Mouse (Mus musculus) stomach, postnatal 0 days (tissue): ENCODE measurements at regions not wholly inside any gene's neighbourhood (a gene's known extent, or its start where the extent isn't known, plus 50 kb on each side); places are given as distances from the start of the nearest gene placed in this dataset.

ENCODE experiments used
- ATAC-seq: fragments of 200-750 bp; cut with Nextera tagmentation; 2 replicates; pipeline ENCODE4 v1.8.0; 2017; ENCODE audit not compliant: low FRiP score, low TSS enrichment
- DNase-seq: peaks from one replicate; pipeline ENCODE4 v3.0.0-alpha.2; 2016; ENCODE audit warnings: low spot score
- H3K27ac ChIP-seq: fragments of 300-500 bp; sonication (generic); replicated peaks from 2 replicates; pipeline ENCODE4 v1.5.1; 2014; ENCODE audit warnings: mild to moderate bottlenecking, control low read depth
- H3K27me3 ChIP-seq: fragments of 300-500 bp; sonication (generic); 2 replicates; pipeline ENCODE4 v1.6.1; 2014; ENCODE audit warnings: low read length; ENCODE audit not compliant: control insufficient read depth, insufficient read depth
- H3K36me3 ChIP-seq: fragments of 300-500 bp; sonication (generic); 2 replicates; pipeline ENCODE4 v1.6.1; 2014; ENCODE audit warnings: low read length, mixed read lengths; ENCODE audit not compliant: control insufficient read depth, insufficient read depth
- H3K4me1 ChIP-seq: fragments of 300-500 bp; sonication (generic); replicated peaks from 2 replicates; pipeline ENCODE4 v1.6.1; 2014; ENCODE audit warnings: antibody characterized with exemption; ENCODE audit not compliant: control insufficient read depth, insufficient read depth
- H3K4me2 ChIP-seq: fragments of 300-500 bp; sonication (generic); replicated peaks from 2 replicates; pipeline ENCODE4 v1.6.1; 2014; ENCODE audit warnings: low read depth, mild to moderate bottlenecking, control low read depth, moderate library complexity
- H3K4me3 ChIP-seq: fragments of 300-500 bp; sonication (generic); 2 replicates; pipeline ENCODE4 v1.5.1; 2014; ENCODE audit warnings: low read depth, low read length, control low read depth
- H3K9ac ChIP-seq: fragments of 300-500 bp; sonication (generic); 2 replicates; pipeline ENCODE4 v1.6.1; 2014; ENCODE audit warnings: mild to moderate bottlenecking, low read length, control low read depth, mixed read lengths
- H3K9me3 ChIP-seq: fragments of 300-500 bp; sonication (generic); 2 replicates; pipeline ENCODE4 v1.6.1; 2016; ENCODE audit warnings: low read length; ENCODE audit not compliant: control insufficient read depth
- CTCF ChIP-seq: IDR thresholded peaks from 2 replicates; pipeline ENCODE4 v1.5.1; 2016; ENCODE audit warnings: antibody characterized with exemption, low read depth, mild to moderate bottlenecking, moderate library complexity
- EP300 ChIP-seq: optimal IDR thresholded peaks from 2 replicates; pipeline ENCODE3; 2016; ENCODE audit warnings: antibody characterized with exemption
- WGBS: fragments of 180-500 bp; shearing (Covaris S2); extraction: QIAGEN DNeasy Blood & Tissue Kit; methylation state at CpG from one replicate; pipeline ENCODE4 v1.1.7; 2014; 5-methylcytosine and 5-hydroxymethylcytosine counted together

DNA sequence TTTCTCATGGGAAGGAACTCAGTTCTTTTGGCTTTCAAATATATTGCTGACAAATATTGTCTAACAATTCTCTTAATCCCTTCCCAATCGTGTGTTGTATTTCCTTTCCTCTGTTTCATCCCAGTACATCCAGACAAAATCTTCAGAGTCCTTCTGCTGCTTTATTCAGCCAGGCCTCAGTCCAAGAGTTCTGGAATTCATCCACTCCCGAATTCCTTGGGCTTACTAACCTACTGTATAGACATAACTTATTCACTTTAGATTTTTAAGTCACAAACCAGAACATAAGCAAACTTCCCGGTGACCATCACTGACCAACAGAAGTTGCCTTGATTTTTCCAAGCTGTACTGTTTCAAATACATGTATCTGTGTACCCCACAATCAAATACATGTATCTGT lies 90.9 kb upstream of the Kitl start:
- H3K4me2 ChIP-seq, result no peak overlapping the region
- 48% methylated on average over 3 of the region's 3 CpGs for WGBS
- no peaks in the 10 kb centered on the region for H3K4me1 ChIP-seq
- no peak overlapping the region for H3K9ac ChIP-seq
- H3K9me3 ChIP-seq, result no peaks in the 10 kb centered on the region
- ATAC-seq (no peak), DNase-seq (no peak)
- H3K27me3 ChIP-seq, result no peaks in the 10 kb centered on the region
- no peak for TF ChIP-seq CTCF
- TF ChIP-seq EP300, result no peak
- H3K4me3 ChIP-seq, result no peak overlapping the region
- no peak overlapping the region for H3K27ac ChIP-seq
- no peaks in the 10 kb centered on the region for H3K36me3 ChIP-seq

DNA sequence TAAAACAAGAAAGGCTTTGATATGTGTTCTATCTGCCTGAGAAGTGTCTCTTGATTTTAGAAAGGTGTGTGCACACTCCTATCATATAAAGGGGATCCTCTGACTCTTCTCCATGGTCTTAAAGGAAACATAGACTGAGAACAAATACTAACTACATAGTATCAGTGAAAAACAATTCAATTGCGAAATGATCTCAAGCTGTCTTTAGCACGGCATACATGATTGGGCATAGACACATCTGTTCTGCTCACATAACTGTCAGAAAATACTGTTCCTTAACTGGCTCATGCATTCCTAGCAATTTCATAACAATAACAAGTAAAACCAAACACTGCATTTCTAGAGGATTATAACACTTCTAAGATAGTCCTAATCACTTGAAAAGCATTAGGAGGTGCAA lies 95.5 kb upstream of the Kitl start:
- no peak for ATAC-seq
- Histone ChIP-seq H3K9ac (no peak overlapping the region), H3K4me2 (no peak overlapping the region), H3K27ac (no peak overlapping the region), H3K27me3 (no peaks in the 10 kb centered on the region), H3K9me3 (no peaks in the 10 kb centered on the region), H3K36me3 (no peaks in the 10 kb centered on the region), H3K4me3 (no peak overlapping the region), H3K4me1 (no peaks in the 10 kb centered on the region)
- no peak for DNase-seq
- TF ChIP-seq CTCF, result no peak
- TF ChIP-seq EP300, result no peak
- WGBS, result 69% methylated on average over 2 of the region's 2 CpGs

DNA sequence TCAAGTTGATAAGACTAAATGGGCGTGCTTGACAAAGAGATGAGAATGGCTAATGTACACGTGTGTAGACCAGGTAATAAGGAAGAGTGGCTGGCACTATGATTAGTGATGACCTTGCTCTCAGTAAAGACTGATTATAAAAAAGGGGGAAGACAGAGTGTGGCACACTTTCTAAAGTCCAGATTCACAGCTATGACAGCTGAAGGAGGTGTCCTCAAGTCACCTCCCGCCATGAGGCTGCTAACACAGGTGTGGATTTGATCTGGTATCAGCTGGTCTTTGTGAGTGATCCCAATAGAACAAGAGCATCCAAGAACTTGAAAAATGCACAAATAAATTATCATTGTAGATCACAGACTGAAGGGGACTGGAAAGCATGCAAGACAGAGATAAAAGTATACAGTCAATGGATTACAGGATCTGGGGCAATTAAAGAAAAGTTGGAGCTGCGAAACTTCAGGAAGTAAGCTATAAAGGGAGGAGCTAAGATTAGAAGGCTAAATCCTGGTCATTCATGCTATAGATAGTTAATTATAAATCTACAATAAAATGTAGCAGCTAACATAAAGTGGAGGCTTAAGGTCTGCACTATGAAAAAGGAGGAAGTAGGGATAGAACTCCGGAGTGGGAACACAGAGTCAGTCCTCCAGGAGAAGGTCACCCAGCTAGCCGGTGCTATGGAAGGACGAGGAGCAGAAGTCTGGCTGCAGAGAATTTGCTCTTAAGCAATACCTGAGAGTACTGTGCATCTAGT lies 96.7 kb upstream of the Kitl start:
- 88% methylated on average over 7 of the region's 7 CpGs for WGBS
- Histone ChIP-seq H3K4me3 (no peak overlapping the region), H3K36me3 (no peaks in the 10 kb centered on the region), H3K9me3 (no peaks in the 10 kb centered on the region), H3K4me1 (no peaks in the 10 kb centered on the region), H3K4me2 (no peak overlapping the region), H3K27ac (no peak overlapping the region), H3K9ac (no peak overlapping the region), H3K27me3 (no peaks in the 10 kb centered on the region)
- ATAC-seq, result no peak
- DNase-seq, result no peak
- no peak for TF ChIP-seq CTCF
- no peak for TF ChIP-seq EP300

DNA sequence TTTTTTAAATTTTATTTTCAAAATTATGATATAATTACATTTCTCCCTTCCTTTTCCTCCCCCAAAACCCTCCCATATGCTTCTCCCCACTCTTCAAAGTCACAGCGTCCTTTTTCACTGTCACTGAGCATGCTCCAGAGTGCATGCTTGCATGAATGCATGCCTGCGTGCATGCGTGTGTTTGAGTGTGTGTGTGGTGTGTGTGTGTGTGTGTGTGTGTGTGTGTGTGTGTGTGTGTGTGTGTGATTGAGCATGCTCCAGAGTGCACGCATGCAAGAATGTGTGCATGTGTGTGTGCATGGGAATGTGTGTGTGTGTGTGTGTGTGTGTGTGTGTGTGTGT lies 101.6 kb upstream of the Kitl start:
- Histone ChIP-seq H3K27ac (no peak overlapping the region), H3K4me1 (no peaks in the 10 kb centered on the region), H3K4me2 (peak overlapping the region; percentile 47), H3K9me3 (no peaks in the 10 kb centered on the region), H3K36me3 (no peaks in the 10 kb centered on the region), H3K27me3 (no peaks in the 10 kb centered on the region), H3K4me3 (peak overlapping the region; percentile 41), H3K9ac (no peak overlapping the region)
- DNase-seq, result no peak
- TF ChIP-seq CTCF (no peak), EP300 (no peak)
- no peak for ATAC-seq
- WGBS, result 51% methylated on average over 4 of the region's 4 CpGs

DNA sequence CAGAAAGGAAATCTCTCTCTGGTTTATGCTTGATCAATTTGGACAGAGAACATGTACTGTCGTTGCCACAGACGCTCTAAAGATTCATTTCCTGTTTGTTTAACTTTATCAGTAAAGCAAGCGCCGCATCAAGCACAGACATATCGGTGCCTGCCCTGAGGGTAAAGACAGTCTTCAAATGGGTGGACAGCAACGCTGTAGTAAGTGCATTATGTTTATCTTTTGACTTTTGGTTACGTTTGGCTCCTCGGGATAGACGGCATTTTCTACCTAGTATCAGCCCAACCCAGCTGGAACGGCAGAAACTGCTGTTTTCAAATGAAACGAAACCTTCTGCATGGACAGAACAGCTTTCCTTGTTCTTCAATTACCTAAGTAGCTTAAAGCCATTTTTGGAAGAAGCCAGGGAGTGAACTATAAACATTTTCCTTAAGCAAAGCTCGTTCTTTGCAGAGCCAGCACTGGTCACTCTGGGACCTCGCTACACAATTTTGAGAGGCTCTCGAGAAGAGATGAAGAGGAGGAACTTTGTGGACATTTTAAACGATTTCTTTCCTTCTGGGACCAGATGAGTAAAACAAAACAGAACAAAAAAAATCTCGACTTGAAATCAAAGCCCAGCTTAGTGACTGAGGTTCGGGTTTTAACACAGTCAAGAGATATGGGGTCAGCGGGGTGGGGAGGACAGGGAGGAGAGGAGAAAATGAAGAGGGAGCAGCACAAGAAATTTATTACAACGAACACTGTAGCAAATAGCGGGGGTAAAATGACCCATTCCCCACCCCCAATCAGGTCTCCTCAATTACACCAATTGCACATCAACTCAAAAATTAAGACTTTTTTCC lies 102.2 kb upstream of the Kitl start:
- no peaks in the 10 kb centered on the region for H3K36me3 ChIP-seq
- no peaks in the 10 kb centered on the region for H3K4me1 ChIP-seq
- 8% methylated on average over 20 of the region's 20 CpGs for WGBS
- 0 out of 2 replicates have a peak, but pooled peaks have one; percentile 35 for ATAC-seq
- peak overlapping the region; percentile 41 for H3K4me3 ChIP-seq
- peak overlapping the region; percentile 43 for H3K9ac ChIP-seq
- no peaks in the 10 kb centered on the region for H3K9me3 ChIP-seq
- peak; percentile 27 for DNase-seq
- TF ChIP-seq EP300, result no peak
- TF ChIP-seq CTCF, result no peak
- peak overlapping the region; percentile 70 for H3K27ac ChIP-seq
- peak overlapping the region; percentile 47 for H3K4me2 ChIP-seq
- H3K27me3 ChIP-seq, result no peaks in the 10 kb centered on the region

DNA sequence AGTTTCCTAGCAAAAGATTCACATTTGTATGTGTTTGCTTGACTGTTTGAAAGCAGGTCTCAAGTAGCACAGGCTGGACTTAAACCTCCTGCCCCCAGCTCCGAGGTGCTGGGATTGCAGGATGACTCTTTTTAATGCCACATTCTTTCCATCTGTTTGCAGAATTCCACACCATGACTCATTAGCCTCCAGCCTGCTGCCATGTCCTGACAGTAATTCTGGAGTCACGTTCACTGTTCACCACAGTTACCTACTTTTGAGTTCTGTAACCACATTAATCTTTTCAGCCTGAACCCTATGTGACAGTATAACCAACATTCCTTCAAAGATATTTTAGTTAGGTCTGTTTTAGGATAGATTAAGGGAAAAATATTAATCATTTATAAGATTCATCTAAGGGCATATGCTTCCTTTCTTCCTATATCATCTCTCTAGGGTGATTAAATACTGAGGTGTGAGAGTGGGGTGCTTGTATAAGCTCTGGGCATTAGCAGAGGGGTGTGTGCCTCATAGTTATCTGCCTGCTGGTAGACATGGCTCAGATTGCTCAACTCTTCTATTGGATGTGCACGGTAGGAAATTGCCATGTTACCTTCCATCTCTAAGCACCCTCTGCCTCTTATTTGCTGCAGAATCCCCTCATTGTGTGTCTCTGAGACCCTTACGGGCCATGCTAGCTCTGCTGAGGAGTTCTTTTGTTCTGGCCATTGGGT lies 105.3 kb upstream of the Kitl start:
- H3K4me1 ChIP-seq, result no peaks in the 10 kb centered on the region
- H3K27ac ChIP-seq, result no peak overlapping the region
- H3K9me3 ChIP-seq, result no peaks in the 10 kb centered on the region
- ATAC-seq, result no peak
- H3K36me3 ChIP-seq, result no peaks in the 10 kb centered on the region
- no peak for DNase-seq
- no peak for TF ChIP-seq CTCF
- TF ChIP-seq EP300, result no peak
- no peaks in the 10 kb centered on the region for H3K27me3 ChIP-seq
- no peak overlapping the region for H3K4me3 ChIP-seq
- no peak overlapping the region for H3K9ac ChIP-seq
- no peak overlapping the region for H3K4me2 ChIP-seq
- WGBS, result 52% methylated on average over 4 of the region's 4 CpGs
